ENCODE assay signal across 9 mouse cellular contexts in genomic region chr5:5320506-5321181, GRCm38 (mm10).
A peak's percentile ranks its signal among the peaks of the same experiment; 100 is the strongest.
DNase-seq lines count a peak whose midpoint lies in the region; ATAC-seq lines count a peak whose summit lies in the region.
"Had no signal": no experiment of that assay in that cellular context is flagged by ENCODE, and none has a peak within 500 bp of the region (broad histone marks: within the 10 kb centered on the region; RNA-seq: fewer than 3 reads in every experiment).

No protein-coding gene starts in this region.

- H3K9me3 ChIP-seq in stomach, embryonic 16.5 days (replicated peaks; ENCODE audit: control insufficient read depth, low read length), result no peaks in the 10 kb centered on the region
- H3K9me3 ChIP-seq in hindbrain, embryonic 10.5 days, result no peaks in the 10 kb centered on the region
- H3K9me3 ChIP-seq: neural tube, embryonic 12.5 days had no signal

- H3K9ac ChIP-seq in stomach, embryonic 16.5 days (ENCODE audit: low read length), result no peak overlapping the region
- H3K9ac ChIP-seq: neural tube, embryonic 12.5 days had no signal

- no peaks in the 10 kb centered on the region for H3K36me3 ChIP-seq in stomach, embryonic 16.5 days (ENCODE audit: control insufficient read depth, insufficient read depth, low read length)
- H3K36me3 ChIP-seq in hindbrain, embryonic 10.5 days, result no peaks in the 10 kb centered on the region
- H3K36me3 ChIP-seq: neural tube, embryonic 12.5 days had no signal

- ATAC-seq in stomach, embryonic 16.5 days (ENCODE audit: insufficient read depth, low FRiP score), result no peak
- ATAC-seq in activated CD4-positive, CD25-positive, alpha-beta regulatory T cell, adult 4 months, result no peak

- peak; percentile 22 for DNase-seq in gastrocnemius, adult 18-20 months (ENCODE audit: low spot score)
- no peak for DNase-seq in gastrocnemius, postnatal 14 days
- peak; percentile 53 for DNase-seq in urinary bladder, postnatal 14 days (ENCODE audit: low spot score)
- no peak for DNase-seq in urinary bladder, postnatal 10 days (ENCODE audit: low spot score)
- DNase-seq in kidney, postnatal 10 days, result peak; percentile 14
- DNase-seq in hindbrain, embryonic 10.5 days (ENCODE audit: low spot score), result no peak

- 43% methylated on average over 2 of the region's 2 CpGs for WGBS in stomach, embryonic 16.5 days
- 87% methylated on average over 2 of the region's 2 CpGs for WGBS in hindbrain, embryonic 10.5 days

- H3K4me2 ChIP-seq in stomach, embryonic 16.5 days (ENCODE audit: low read depth, low read length), result 0 out of 2 replicates have a peak overlapping the region, but pooled peaks have one; percentile 0
- H3K4me2 ChIP-seq: neural tube, embryonic 12.5 days had no signal

- intact Hi-C loops in gastrocnemius, postnatal 14 days (cut with DNase I; ENCODE audit: low total_unique reads), result no loop called here

- H3K4me3 ChIP-seq in stomach, embryonic 16.5 days (replicated peaks; ENCODE audit: low read length), result no peak overlapping the region
- no peak overlapping the region for H3K4me3 ChIP-seq in hindbrain, embryonic 10.5 days
- H3K4me3 ChIP-seq: neural tube, embryonic 12.5 days had no signal

- H3K4me1 ChIP-seq in stomach, embryonic 16.5 days (ENCODE audit: control insufficient read depth, insufficient read depth, low read length), result peaks cover 6% of the 10 kb centered on the region; the same call in 1 of the 2 replicates
- no peaks in the 10 kb centered on the region for H3K4me1 ChIP-seq in hindbrain, embryonic 10.5 days (replicated peaks)

- peak overlapping the region; percentile 48; the same call in 1 of the 2 replicates for H3K27ac ChIP-seq in stomach, embryonic 16.5 days (ENCODE audit: low read length)
- H3K27ac ChIP-seq in hindbrain, embryonic 10.5 days, result no peak overlapping the region
- H3K27ac ChIP-seq: neural tube, embryonic 12.5 days had no signal

- H3K27me3 ChIP-seq in stomach, embryonic 16.5 days (ENCODE audit: control insufficient read depth, insufficient read depth, low read length), result no peaks in the 10 kb centered on the region
- H3K27me3 ChIP-seq in hindbrain, embryonic 10.5 days (ENCODE audit: insufficient read depth, poor library complexity, severe bottlenecking), result no peaks in the 10 kb centered on the region
- H3K27me3 ChIP-seq: neural tube, embryonic 12.5 days had no signal

Comparison
In these comparisons a context has a peak if more than half of its experiments do, and no peak if none do; other contexts are left out.
1. DNase-seq: peak in gastrocnemius, adult 18-20 months (single experiment), urinary bladder, postnatal 14 days (single experiment) and kidney, postnatal 10 days (single experiment); none in gastrocnemius, postnatal 14 days (single experiment), urinary bladder, postnatal 10 days (single experiment) and hindbrain, embryonic 10.5 days (single experiment).